Mouse (Mus musculus) intestine, embryonic 16.5 days (tissue): ENCODE data around the gene Klf16. TPM values are rescaled to one million over a fixed set of nuclear protein-coding genes. Genes with fewer than 3 reads are reported as not detected.
A peak's percentile ranks its signal among the peaks of the same experiment; 100 is the strongest.

ENCODE experiments used
- ATAC-seq: fragments of 200-750 bp; cut with Nextera tagmentation; 2 replicates; pipeline ENCODE4 v1.8.0; 2017; ENCODE audit warnings: moderate TSS enrichment, moderate library complexity
- H3K27ac ChIP-seq: fragments of 300-500 bp; sonication (generic); 2 replicates; pipeline ENCODE4 v1.5.1; 2014; ENCODE audit warnings: mild to moderate bottlenecking, low read length
- H3K27me3 ChIP-seq: fragments of 300-500 bp; sonication (generic); replicated peaks from 2 replicates; pipeline ENCODE4 v1.6.1; 2014; ENCODE audit warnings: low read length, control low read depth, mixed read lengths; ENCODE audit not compliant: control insufficient read depth, insufficient read depth
- H3K36me3 ChIP-seq: fragments of 300-500 bp; sonication (generic); 2 replicates; pipeline ENCODE4 v1.6.1; 2014; ENCODE audit warnings: low read length, control low read depth; ENCODE audit not compliant: control insufficient read depth, insufficient read depth
- H3K4me1 ChIP-seq: fragments of 300-500 bp; sonication (generic); 2 replicates; pipeline ENCODE4 v1.6.1; 2014; ENCODE audit warnings: low read length, control low read depth, mixed read lengths; ENCODE audit not compliant: control insufficient read depth, insufficient read depth
- H3K4me2 ChIP-seq: fragments of 300-500 bp; sonication (generic); 2 replicates; pipeline ENCODE4 v1.6.1; 2014; ENCODE audit warnings: low read depth, low read length, control low read depth
- H3K4me3 ChIP-seq: fragments of 300-500 bp; sonication (generic); 2 replicates; pipeline ENCODE4 v1.5.1; 2014; ENCODE audit warnings: mild to moderate bottlenecking, low read length
- H3K9ac ChIP-seq: fragments of 300-500 bp; sonication (generic); 2 replicates; pipeline ENCODE4 v1.6.1; 2014; ENCODE audit warnings: low read depth, low read length
- H3K9me3 ChIP-seq: fragments of 300-500 bp; sonication (generic); 2 replicates; pipeline ENCODE4 v1.6.1; 2016; ENCODE audit warnings: low read length, control low read depth; ENCODE audit not compliant: control insufficient read depth
- WGBS: fragments of 180-500 bp; shearing (Covaris S2); extraction: QIAGEN DNeasy Blood & Tissue Kit; methylation state at CpG from one replicate; pipeline ENCODE4 v1.1.7; 2014; 5-methylcytosine and 5-hydroxymethylcytosine counted together
- polyA plus RNA-seq: library from polyadenylated mRNA; unstranded; fragments of >200 nt; fragmentation: Nextera tagmentation; extraction: Ambion mirVana; gene quantifications from 2 replicates; pipeline ENCODE4 v1.2.1, GENCODE M21; 2015

Klf16 gene
- polyA plus RNA-seq, 1 experiment from 2014 or later: 7.4 TPM

DNA sequence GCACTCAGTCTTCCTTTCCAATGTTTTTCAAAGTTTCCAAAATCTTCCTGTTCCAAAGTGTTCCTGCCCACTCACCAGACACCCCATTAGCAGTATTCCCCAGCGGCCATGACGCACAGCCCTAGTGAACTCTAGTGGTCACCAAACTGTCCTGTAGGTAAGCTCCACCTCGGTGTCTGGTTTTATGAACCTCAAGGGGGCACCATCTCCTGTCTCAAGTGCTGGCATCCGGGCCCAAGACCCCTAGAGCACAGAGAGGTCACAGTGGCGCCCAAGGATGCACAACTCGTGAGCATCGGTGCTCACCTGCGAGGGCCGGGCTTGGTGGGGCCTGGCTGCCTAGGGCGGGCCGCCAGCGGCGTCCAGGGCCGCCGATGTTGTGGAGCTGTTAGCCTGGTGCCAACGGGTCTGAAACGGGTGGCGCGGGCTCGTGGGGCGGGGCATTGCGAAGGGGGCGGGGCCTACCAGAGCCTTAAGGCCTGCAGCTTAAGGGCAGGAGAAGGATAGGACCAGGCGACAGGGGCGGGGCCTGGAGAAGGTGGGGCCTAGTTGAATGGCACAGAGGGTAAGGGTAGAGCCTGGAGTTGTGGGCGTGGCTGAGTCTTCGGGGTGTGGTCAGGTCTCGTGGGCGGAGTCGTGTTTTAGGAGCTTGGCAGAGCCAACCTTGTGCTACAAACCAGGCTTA, 38.3 kb downstream of the Klf16 start, which contains the start of gene Atp8b3:
TSS of gene Atp8b3 (minus strand) at position 415 of the 685 bp plus-strand sequence.
- Histone ChIP-seq H3K4me2 (peak within 1 kb of the TSS; percentile 49), H3K9ac (no peak within 1 kb of the TSS; the same call in 1 of the 2 replicates), H3K27ac (no peak within 1 kb of the TSS)

DNA sequence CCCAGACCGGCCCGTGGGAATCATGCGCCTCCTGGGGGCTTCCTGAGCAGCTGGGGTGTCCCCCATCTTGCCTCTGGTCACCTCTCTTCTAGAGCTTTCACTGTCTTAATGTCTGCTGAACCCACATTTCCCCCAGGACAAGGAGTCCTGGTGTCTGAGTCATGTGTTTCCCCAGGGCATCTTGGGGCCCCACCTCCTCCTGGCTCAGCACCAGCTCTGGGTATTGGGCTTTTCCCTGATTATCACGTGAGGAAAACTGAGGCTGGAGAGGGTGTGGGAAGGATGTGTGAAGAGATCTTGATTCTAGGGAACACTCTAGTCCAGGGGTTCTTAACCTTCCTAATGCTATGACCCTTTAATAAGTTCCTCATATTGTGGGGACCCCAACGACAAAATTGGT, 38.9 kb downstream of the Klf16 start:
- Histone ChIP-seq H3K27me3 (peaks cover 18% of the 10 kb centered on the region), H3K9ac (no peak overlapping the region), H3K36me3 (peaks cover 8% of the 10 kb centered on the region; the same call in 1 of the 2 replicates), H3K9me3 (no peaks in the 10 kb centered on the region), H3K4me3 (no peak overlapping the region), H3K4me2 (no peak overlapping the region), H3K4me1 (peaks cover 14% of the 10 kb centered on the region), H3K27ac (no peak overlapping the region)
- no peak for ATAC-seq
- 57% methylated on average over 5 of the region's 5 CpGs for WGBS

More for the DNA sequence above, 38.3 kb downstream of the Klf16 start, which contains the start of gene Atp8b3:
- no peaks in the 10 kb centered on the region for H3K9me3 ChIP-seq
- peaks cover 13% of the 10 kb centered on the region; the same call in 1 of the 2 replicates for H3K36me3 ChIP-seq
- peaks cover 14% of the 10 kb centered on the region for H3K4me1 ChIP-seq
- peak within 1 kb of the TSS; percentile 29 for H3K4me3 ChIP-seq
- peaks cover 18% of the 10 kb centered on the region for H3K27me3 ChIP-seq
- ATAC-seq: peak; percentile 91
- 4% methylated on average over 30 of the region's 30 CpGs for WGBS

- Histone ChIP-seq H3K27me3 (peaks cover 18% of the 10 kb centered on the region), H3K4me1 (peaks cover 14% of the 10 kb centered on the region), H3K9me3 (no peaks in the 10 kb centered on the region), H3K9ac (0 out of 2 replicates have a peak overlapping the region, but pooled peaks have one; percentile 37), H3K36me3 (no peaks in the 10 kb centered on the region), H3K4me3 (no peak overlapping the region; the same call in 1 of the 2 replicates), H3K27ac (no peak overlapping the region), H3K4me2 (peak overlapping the region; percentile 37; the same call in 1 of the 2 replicates)
- WGBS: 12% methylated on average over 13 of the region's 13 CpGs
- ATAC-seq: no peak
These were observed 41.4 kb downstream of the Klf16 start for GRCm38 (mm10) chr10:80535711-80536110.

DNA sequence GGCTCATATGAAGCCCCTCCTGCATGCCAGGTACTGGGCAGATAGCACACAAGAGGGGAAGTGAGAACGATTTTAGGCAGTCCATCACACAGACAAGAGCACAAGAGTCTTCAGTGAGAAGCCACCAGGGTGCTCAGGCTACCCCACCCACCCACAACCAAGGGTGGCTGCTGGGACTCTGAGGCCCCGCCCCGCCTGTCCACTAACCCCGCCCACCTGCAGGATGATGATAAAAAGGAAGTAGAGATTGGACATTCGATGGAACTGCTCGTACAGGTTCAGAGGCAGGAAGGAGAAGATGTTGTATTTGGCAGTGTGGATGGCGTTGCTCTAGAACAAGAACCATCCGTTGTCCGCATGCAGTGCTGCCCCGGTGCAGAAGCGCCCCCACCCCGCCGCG, 42.0 kb downstream of the Klf16 start:
- Histone ChIP-seq H3K9me3 (no peaks in the 10 kb centered on the region), H3K4me3 (peak overlapping the region; percentile 21; the same call in 1 of the 2 replicates), H3K4me1 (peaks cover 14% of the 10 kb centered on the region), H3K36me3 (no peaks in the 10 kb centered on the region), H3K9ac (no peak overlapping the region; the same call in 1 of the 2 replicates), H3K27ac (no peak overlapping the region), H3K4me2 (peak overlapping the region; percentile 37; the same call in 1 of the 2 replicates), H3K27me3 (peaks cover 18% of the 10 kb centered on the region)
- ATAC-seq: no peak
- WGBS: 7% methylated on average over 14 of the region's 14 CpGs

DNA sequence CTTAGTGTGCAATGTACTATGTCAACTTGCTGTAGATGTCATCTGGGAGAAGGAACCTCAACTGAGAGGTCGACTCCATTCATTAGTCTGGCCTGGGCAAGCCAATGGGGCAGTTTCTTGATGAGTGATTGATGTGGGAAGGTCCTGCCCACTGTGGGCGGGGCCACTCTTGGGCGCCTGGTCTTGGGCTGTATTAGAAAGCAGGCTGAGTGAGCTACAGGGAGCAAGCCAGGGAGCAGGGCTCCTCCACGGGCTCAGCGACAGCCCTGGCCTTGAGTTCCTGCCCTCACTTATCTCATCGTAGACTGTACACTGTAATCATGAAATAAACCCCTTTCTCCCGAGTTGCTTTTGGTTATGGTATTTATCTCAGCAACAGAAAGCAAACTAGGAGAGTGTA, 43.4 kb downstream of the Klf16 start:
- no peak overlapping the region for H3K27ac ChIP-seq
- H3K4me1 ChIP-seq: peaks cover 10% of the 10 kb centered on the region
- ATAC-seq: peak; percentile 65
- H3K27me3 ChIP-seq: peaks cover 18% of the 10 kb centered on the region
- no peak overlapping the region for H3K4me2 ChIP-seq
- 13% methylated on average over 7 of the region's 7 CpGs for WGBS
- no peaks in the 10 kb centered on the region for H3K9me3 ChIP-seq
- no peak overlapping the region for H3K9ac ChIP-seq
- H3K4me3 ChIP-seq: no peak overlapping the region
- no peaks in the 10 kb centered on the region for H3K36me3 ChIP-seq

DNA sequence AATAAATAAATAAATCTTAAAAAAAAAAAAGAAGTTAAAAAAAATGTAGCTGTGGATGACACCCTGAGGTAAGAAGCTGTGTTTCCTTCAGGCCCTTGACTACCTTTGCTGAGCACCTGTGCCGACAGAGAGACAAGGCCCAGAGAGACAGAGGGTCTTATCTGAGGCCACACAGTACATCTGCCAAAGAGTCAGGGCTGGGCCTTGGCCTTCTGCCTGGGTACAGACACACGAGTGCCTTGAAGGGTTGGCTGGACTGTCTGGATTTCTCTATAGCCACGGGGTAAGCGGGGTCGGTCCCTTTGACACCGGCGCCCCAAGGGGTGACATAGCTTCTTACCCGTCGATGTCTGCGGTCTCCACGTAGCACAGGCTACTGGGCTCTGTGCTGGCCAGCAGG, 44.3 kb downstream of the Klf16 start:
- H3K9ac ChIP-seq: no peak overlapping the region
- no peaks in the 10 kb centered on the region for H3K9me3 ChIP-seq
- no peak overlapping the region for H3K4me2 ChIP-seq
- H3K4me1 ChIP-seq: peaks cover 9% of the 10 kb centered on the region
- H3K27ac ChIP-seq: no peak overlapping the region
- peaks cover 11% of the 10 kb centered on the region; the same call in 1 of the 2 replicates for H3K27me3 ChIP-seq
- no peak for ATAC-seq
- H3K4me3 ChIP-seq: no peak overlapping the region
- 86% methylated on average over 11 of the region's 11 CpGs for WGBS
- no peaks in the 10 kb centered on the region for H3K36me3 ChIP-seq

DNA sequence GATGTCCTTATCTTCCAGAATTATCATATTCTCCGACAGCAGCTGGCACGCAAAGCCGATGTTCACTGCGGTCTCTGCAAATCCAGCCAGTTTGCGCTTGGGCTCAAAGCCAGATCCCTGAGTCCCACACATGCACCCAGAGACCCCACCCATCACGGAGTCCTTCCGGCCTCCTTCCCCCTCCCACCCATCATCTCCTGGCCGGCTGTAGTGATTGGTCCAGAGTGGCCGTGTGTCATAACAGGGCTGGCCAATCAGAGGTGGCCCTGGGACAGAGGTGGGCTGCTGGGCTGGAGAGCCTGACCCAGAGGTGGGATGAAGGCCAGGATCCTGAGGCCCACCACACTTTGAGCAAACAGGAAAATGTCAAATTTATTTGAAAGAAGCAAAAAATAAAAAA, 50.9 kb downstream of the Klf16 start:
- H3K27ac ChIP-seq: no peak overlapping the region
- peak overlapping the region; percentile 27; the same call in 1 of the 2 replicates for H3K4me2 ChIP-seq
- peak; percentile 63 for ATAC-seq
- H3K9me3 ChIP-seq: no peaks in the 10 kb centered on the region
- H3K4me1 ChIP-seq: no peaks in the 10 kb centered on the region
- no peaks in the 10 kb centered on the region for H3K36me3 ChIP-seq
- no peak overlapping the region for H3K4me3 ChIP-seq
- H3K27me3 ChIP-seq: 0 out of 2 replicates have a peak, but pooled peaks cover 2% of the 10 kb centered on the region
- 19% methylated on average over 9 of the region's 9 CpGs for WGBS
- no peak overlapping the region; the same call in 1 of the 2 replicates for H3K9ac ChIP-seq

DNA sequence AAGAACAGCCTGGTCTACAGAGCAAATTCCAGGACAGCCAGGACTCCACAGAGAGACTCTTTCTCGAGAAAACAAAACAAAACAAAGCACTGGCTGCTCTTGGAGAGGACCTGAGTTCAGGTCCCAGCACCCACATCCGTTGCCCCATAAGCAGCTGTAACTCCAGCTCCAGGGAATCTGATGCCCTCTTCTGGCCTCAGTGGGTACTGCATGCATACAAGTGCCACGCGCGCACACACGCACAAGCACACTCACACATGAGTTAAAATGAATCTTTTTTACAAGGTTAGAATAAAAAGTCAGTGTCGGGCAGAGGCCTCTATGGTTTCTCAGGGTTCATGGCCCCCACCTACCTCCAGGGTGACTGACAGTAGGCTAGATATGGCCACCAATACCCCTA, 53.8 kb downstream of the Klf16 start:
- no peak overlapping the region for H3K27ac ChIP-seq
- H3K27me3 ChIP-seq: peaks cover 2% of the 10 kb centered on the region; the same call in 1 of the 2 replicates
- no peak overlapping the region for H3K4me3 ChIP-seq
- WGBS: 89% methylated on average over 7 of the region's 7 CpGs
- ATAC-seq: no peak
- H3K9me3 ChIP-seq: peaks cover 4% of the 10 kb centered on the region; the same call in 1 of the 2 replicates
- no peak overlapping the region for H3K9ac ChIP-seq
- no peak overlapping the region for H3K4me2 ChIP-seq
- H3K36me3 ChIP-seq: no peaks in the 10 kb centered on the region
- H3K4me1 ChIP-seq: no peaks in the 10 kb centered on the region

GRCm38 (mm10) chr10:80519287-80519686, 57.8 kb downstream of the Klf16 start:
- no peak for ATAC-seq
- WGBS: 76% methylated on average over 2 of the region's 2 CpGs
- no peak overlapping the region for H3K4me3 ChIP-seq
- H3K4me1 ChIP-seq: no peaks in the 10 kb centered on the region
- H3K4me2 ChIP-seq: no peak overlapping the region
- H3K27me3 ChIP-seq: peaks cover 11% of the 10 kb centered on the region
- no peaks in the 10 kb centered on the region for H3K36me3 ChIP-seq
- H3K27ac ChIP-seq: no peak overlapping the region
- H3K9me3 ChIP-seq: peaks cover 4% of the 10 kb centered on the region; the same call in 1 of the 2 replicates
- H3K9ac ChIP-seq: no peak overlapping the region
